Mouse (Mus musculus) mammary gland, adult 2 months (tissue): ENCODE data around the gene Aadat. TPM values are rescaled to one million over a fixed set of nuclear protein-coding genes. Genes with fewer than 3 reads are reported as not detected.

Source experiments
- polyA plus RNA-seq: library from polyadenylated mRNA; depleted of rRNA; stranded (reverse); fragments of >200 nt; gene quantifications from 2 replicates; pipeline ENCODE4 v1.2.3, GENCODE M21; 2012; ENCODE audit warnings: low replicate concordance; rRNA removed

Gene Aadat
- polyA plus RNA-seq, result 0.60 TPM in 1 of 2 replicates, not detected in the other

GRCm38 (mm10) chr8:60505653-60506521, at the start of gene Aadat:
Gene Aadat (plus strand): TSS chr8:60505932.

GRCm38 (mm10) chr8:60503098-60503497, 2.6 kb upstream of the Aadat start, which contains the start of gene Gm10283:
Gene Gm10283 (minus strand): TSS chr8:60503198.

Other genes starting within 250 kb of the Aadat start
- gene Gm10283, start 2.7 kb upstream of the Aadat start, polyA plus RNA-seq, result not detected in 2 replicates
- 0.38 and 3.1 TPM in 2 replicates for gene Mfap3l, start 126.9 kb downstream of the Aadat start, polyA plus RNA-seq